Mouse (Mus musculus): ENCODE measurements at regions not wholly inside any gene's neighbourhood (a gene's known extent, or its start where the extent isn't known, plus 50 kb on each side); places are given as distances from the start of the nearest gene placed in this dataset.

DNA sequence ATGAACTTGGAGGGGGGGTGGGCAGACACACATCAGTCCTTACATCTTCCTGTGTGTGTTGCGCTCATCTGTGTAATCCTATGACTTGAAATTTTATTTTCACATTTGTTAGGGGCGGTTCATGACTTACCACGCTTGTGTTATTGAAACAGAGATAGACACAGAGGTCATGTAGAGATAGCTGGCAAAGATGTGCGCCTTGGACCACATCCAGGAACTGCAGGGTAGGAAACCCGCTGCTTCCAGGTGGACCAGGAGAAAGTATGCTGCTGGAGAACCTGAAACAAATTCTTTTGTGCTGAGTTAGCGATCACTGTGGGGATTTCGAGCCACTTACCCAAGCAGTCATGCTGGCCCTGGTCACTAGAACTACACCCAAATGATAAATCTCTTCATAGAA, 89.1 kb downstream of the Kcnj2 start:
- no peak for ATAC-seq (replicated peaks)
- Histone ChIP-seq H3K9me3 (no peaks in the 10 kb centered on the region), H3K4me3 (no peak overlapping the region), H3K9ac (no peak overlapping the region), H3K4me2 (no peak overlapping the region), H3K27ac (no peak overlapping the region), H3K27me3 (replicated peaks) (no peaks in the 10 kb centered on the region), H3K36me3 (replicated peaks) (no peaks in the 10 kb centered on the region), H3K4me1 (no peaks in the 10 kb centered on the region)
- 90% methylated on average over 7 of the region's 7 CpGs for WGBS

- ATAC-seq (replicated peaks), result no peak
- H3K27ac ChIP-seq, result no peak overlapping the region
- WGBS, result 94% methylated on average over 7 of the region's 7 CpGs
Measured at GRCm38 (mm10) chr11:111155747-111156146, 89.8 kb downstream of the Kcnj2 start.

DNA sequence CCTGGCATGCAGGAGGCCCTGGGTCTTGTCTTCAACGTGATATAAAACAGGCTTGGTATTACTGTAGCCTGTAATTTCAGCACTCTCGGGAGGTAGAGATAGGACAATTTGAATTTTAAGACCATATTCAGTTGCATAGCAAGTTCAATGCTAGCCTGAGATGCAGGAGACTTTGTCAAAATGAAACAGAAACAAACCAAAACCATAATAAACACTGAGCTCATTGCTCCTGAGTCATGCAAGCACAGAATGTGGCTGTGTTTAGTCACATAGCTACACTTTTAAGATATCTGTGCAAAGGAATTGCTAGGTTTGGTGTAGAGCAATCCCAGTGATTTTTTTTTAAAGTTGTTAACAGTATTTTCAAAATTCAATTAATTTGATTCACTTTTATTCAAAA, 93.3 kb downstream of the Kcnj2 start:
- Histone ChIP-seq H3K4me3 (no peak overlapping the region), H3K9me3 (no peaks in the 10 kb centered on the region), H3K9ac (no peak overlapping the region), H3K4me2 (no peak overlapping the region), H3K27ac (no peak overlapping the region), H3K27me3 (replicated peaks) (no peaks in the 10 kb centered on the region), H3K4me1 (no peaks in the 10 kb centered on the region), H3K36me3 (replicated peaks) (no peaks in the 10 kb centered on the region)
- 80% methylated on average over 2 of the region's 2 CpGs for WGBS
- ATAC-seq (replicated peaks), result no peak

More at GRCm38 (mm10) chr11:111155747-111156146, 89.8 kb downstream of the Kcnj2 start:
- Histone ChIP-seq H3K4me3 (no peak overlapping the region), H3K9me3 (no peaks in the 10 kb centered on the region), H3K36me3 (replicated peaks) (no peaks in the 10 kb centered on the region), H3K9ac (no peak overlapping the region), H3K4me2 (no peak overlapping the region), H3K4me1 (no peaks in the 10 kb centered on the region), H3K27me3 (replicated peaks) (no peaks in the 10 kb centered on the region)

DNA sequence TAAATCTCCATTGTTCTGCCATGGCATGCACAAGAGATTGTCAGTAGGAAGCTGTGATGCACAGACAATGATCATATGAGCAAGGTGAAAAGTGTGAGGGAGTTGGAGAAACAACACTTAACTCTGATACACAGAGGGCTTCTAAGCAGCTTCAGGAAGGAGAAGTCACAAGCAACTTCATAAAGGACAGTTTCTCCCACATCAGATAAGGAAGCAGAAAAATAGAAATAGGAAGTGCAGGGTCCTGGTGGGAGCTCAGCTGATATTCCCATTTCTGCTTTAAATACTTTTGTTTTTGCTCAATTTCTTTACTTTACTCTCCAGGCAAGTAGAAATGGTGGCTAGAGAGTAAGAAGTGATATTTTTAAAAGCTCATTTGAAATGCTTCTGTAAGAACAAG, 98.9 kb downstream of the Kcnj2 start:
- H3K4me1 ChIP-seq, result no peaks in the 10 kb centered on the region
- no peak overlapping the region for H3K27ac ChIP-seq
- ATAC-seq (replicated peaks), result no peak
- H3K36me3 ChIP-seq (replicated peaks), result no peaks in the 10 kb centered on the region
- H3K9ac ChIP-seq, result no peak overlapping the region
- no peak overlapping the region for H3K4me3 ChIP-seq
- H3K4me2 ChIP-seq, result no peak overlapping the region
- no peaks in the 10 kb centered on the region for H3K9me3 ChIP-seq
- H3K27me3 ChIP-seq (replicated peaks), result no peaks in the 10 kb centered on the region

GRCm38 (mm10) chr11:111170174-111170800, 104.3 kb downstream of the Kcnj2 start:
- Histone ChIP-seq H3K27ac (no peak overlapping the region), H3K9me3 (no peaks in the 10 kb centered on the region), H3K4me2 (no peak overlapping the region), H3K4me3 (no peak overlapping the region), H3K4me1 (no peaks in the 10 kb centered on the region), H3K9ac (no peak overlapping the region), H3K27me3 (replicated peaks) (no peaks in the 10 kb centered on the region), H3K36me3 (replicated peaks) (no peaks in the 10 kb centered on the region)
- 91% methylated on average over 5 of the region's 5 CpGs for whole genome bisulfite sequencing
- no peak for ATAC-seq (replicated peaks)

- no peak for ATAC-seq (replicated peaks)
- Histone ChIP-seq H3K27me3 (replicated peaks) (no peaks in the 10 kb centered on the region), H3K4me2 (no peak overlapping the region), H3K4me1 (no peaks in the 10 kb centered on the region), H3K36me3 (replicated peaks) (no peaks in the 10 kb centered on the region), H3K9me3 (no peaks in the 10 kb centered on the region), H3K4me3 (no peak overlapping the region), H3K27ac (no peak overlapping the region), H3K9ac (no peak overlapping the region)
- WGBS, result 89% methylated on average over 4 of the region's 4 CpGs
Measured at GRCm38 (mm10) chr11:111173525-111173924, 107.6 kb downstream of the Kcnj2 start.

DNA sequence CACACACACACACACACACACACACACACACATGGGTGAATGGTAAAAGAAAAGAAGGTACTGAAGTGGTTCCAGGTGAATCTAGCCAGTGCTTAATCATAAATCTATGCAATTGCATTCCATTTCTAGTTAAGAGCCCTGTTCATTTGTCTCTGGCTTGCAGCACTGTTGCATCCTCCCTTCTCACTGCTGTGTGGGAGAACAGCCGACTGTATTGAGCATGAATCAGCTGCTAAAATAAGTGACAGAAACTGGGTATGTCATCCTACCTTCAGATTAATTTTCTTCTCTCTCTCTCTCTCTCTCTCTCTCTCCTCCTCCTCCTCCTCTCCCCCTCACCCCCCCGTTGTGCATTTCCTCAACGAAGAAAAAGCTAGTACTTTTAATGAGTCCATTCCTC, 109.6 kb downstream of the Kcnj2 start:
- no peak for ATAC-seq (replicated peaks)
- WGBS, result 68% methylated on average over 3 of the region's 3 CpGs

GRCm38 (mm10) chr11:111177516-111177915, 111.6 kb downstream of the Kcnj2 start:
- H3K27ac ChIP-seq, result no peak overlapping the region
- H3K4me3 ChIP-seq, result no peak overlapping the region
- no peak overlapping the region for H3K9ac ChIP-seq
- H3K4me1 ChIP-seq, result no peaks in the 10 kb centered on the region
- no peaks in the 10 kb centered on the region for H3K36me3 ChIP-seq (replicated peaks)
- no peaks in the 10 kb centered on the region for H3K9me3 ChIP-seq
- ATAC-seq (replicated peaks), result no peak
- H3K27me3 ChIP-seq (replicated peaks), result no peaks in the 10 kb centered on the region
- no peak overlapping the region for H3K4me2 ChIP-seq
- WGBS, result 81% methylated on average over 4 of the region's 4 CpGs

More for the DNA sequence above, 109.6 kb downstream of the Kcnj2 start:
- Histone ChIP-seq H3K4me3 (no peak overlapping the region), H3K27me3 (replicated peaks) (no peaks in the 10 kb centered on the region), H3K36me3 (replicated peaks) (no peaks in the 10 kb centered on the region), H3K27ac (no peak overlapping the region), H3K4me1 (no peaks in the 10 kb centered on the region), H3K4me2 (no peak overlapping the region), H3K9me3 (no peaks in the 10 kb centered on the region), H3K9ac (no peak overlapping the region)

DNA sequence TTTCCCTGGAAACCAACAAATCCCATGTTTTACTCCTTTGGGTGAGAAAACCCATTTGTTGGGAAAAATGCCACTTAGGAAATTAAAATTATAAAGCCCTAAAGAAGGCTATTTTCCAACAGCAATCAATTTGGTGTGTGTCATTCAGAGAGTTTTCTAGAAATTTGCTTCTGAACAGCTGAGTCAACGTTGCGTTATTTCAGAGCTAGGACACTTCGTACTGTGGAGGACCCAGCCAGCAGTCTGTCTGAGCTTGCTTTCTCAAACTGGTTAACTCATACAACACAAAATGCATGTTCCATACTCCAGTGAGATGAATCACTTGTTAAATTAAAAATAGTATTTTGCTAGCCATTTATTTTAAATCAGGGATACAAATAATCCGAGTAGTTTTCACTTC, 131.5 kb downstream of the Kcnj2 start:
- H3K27me3 ChIP-seq (replicated peaks), result no peaks in the 10 kb centered on the region
- no peak overlapping the region for H3K27ac ChIP-seq
- no peak overlapping the region for H3K9ac ChIP-seq
- ATAC-seq (replicated peaks), result no peak
- no peaks in the 10 kb centered on the region for H3K4me1 ChIP-seq
- no peaks in the 10 kb centered on the region for H3K9me3 ChIP-seq
- no peak overlapping the region for H3K4me2 ChIP-seq
- no peak overlapping the region for H3K4me3 ChIP-seq
- 70% methylated on average over 4 of the region's 4 CpGs for WGBS
- H3K36me3 ChIP-seq (replicated peaks), result no peaks in the 10 kb centered on the region

GRCm38 (mm10) chr11:111200512-111200911, 134.5 kb downstream of the Kcnj2 start:
- no peak overlapping the region for H3K9ac ChIP-seq
- no peak overlapping the region for H3K4me3 ChIP-seq
- no peaks in the 10 kb centered on the region for H3K27me3 ChIP-seq (replicated peaks)
- H3K4me2 ChIP-seq, result no peak overlapping the region
- H3K36me3 ChIP-seq (replicated peaks), result no peaks in the 10 kb centered on the region
- ATAC-seq (replicated peaks), result no peak
- WGBS, result 69% methylated on average over 2 of the region's 2 CpGs
- no peak overlapping the region for H3K27ac ChIP-seq
- H3K4me1 ChIP-seq, result no peaks in the 10 kb centered on the region
- H3K9me3 ChIP-seq, result no peaks in the 10 kb centered on the region

DNA sequence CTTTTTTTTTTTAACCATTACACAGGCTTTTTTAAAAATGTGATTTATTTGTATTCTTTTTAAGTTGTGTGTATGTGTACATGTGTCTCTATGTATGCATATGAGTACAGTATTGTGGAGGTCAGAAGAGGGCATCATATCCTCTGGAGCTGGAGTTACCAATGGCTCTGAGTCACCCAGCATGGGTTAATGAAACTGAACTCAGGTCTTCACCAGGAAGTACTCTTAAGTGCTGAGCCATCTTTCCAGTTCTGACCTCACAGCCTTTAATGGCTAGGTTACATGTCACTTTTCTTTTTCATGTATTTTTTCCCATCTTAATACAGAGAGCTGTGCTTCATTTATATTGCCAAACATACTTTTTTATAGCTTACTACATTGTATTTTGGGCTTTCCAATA, 136.8 kb downstream of the Kcnj2 start:
- Histone ChIP-seq H3K4me1 (no peaks in the 10 kb centered on the region), H3K4me3 (no peak overlapping the region), H3K36me3 (replicated peaks) (no peaks in the 10 kb centered on the region), H3K9ac (no peak overlapping the region), H3K4me2 (no peak overlapping the region), H3K27ac (no peak overlapping the region), H3K27me3 (replicated peaks) (no peaks in the 10 kb centered on the region), H3K9me3 (no peaks in the 10 kb centered on the region)
- ATAC-seq (replicated peaks), result no peak

- Histone ChIP-seq H3K4me1 (peaks cover 15% of the 10 kb centered on the region), H3K36me3 (replicated peaks) (no peaks in the 10 kb centered on the region), H3K27me3 (replicated peaks) (no peaks in the 10 kb centered on the region), H3K27ac (no peak overlapping the region), H3K4me2 (no peak overlapping the region), H3K9me3 (no peaks in the 10 kb centered on the region), H3K4me3 (no peak overlapping the region), H3K9ac (no peak overlapping the region)
- ATAC-seq (replicated peaks), result no peak
Measured at GRCm38 (mm10) chr11:111210565-111210964, 144.6 kb downstream of the Kcnj2 start.

GRCm38 (mm10) chr11:111212038-111212701, 146.2 kb downstream of the Kcnj2 start:
- no peaks in the 10 kb centered on the region for H3K9me3 ChIP-seq
- peaks cover 15% of the 10 kb centered on the region for H3K4me1 ChIP-seq
- no peaks in the 10 kb centered on the region for H3K27me3 ChIP-seq (replicated peaks)
- H3K4me2 ChIP-seq, result no peak overlapping the region
- H3K36me3 ChIP-seq (replicated peaks), result no peaks in the 10 kb centered on the region
- no peak overlapping the region for H3K4me3 ChIP-seq
- H3K27ac ChIP-seq, result peak overlapping the region; percentile 40; the same call in 1 of the 2 replicates
- H3K9ac ChIP-seq, result no peak overlapping the region
- WGBS, result 38% methylated on average over 5 of the region's 5 CpGs
- ATAC-seq (replicated peaks), result peak; percentile 62

Data from midbrain, embryonic 15.5 days (tissue).